Mouse (Mus musculus): ENCODE results near the gene Adgra1. TPM values are rescaled to one million over a fixed set of nuclear protein-coding genes. Genes with fewer than 3 reads are reported as not detected.
A peak's percentile ranks its signal among the peaks of the same experiment; 100 is the strongest.

Adgra1 gene
- total RNA-seq (2021) (1 to 10 TPM; 2.6 to 4.5 TPM), polyA plus RNA-seq (2012; rRNA removed) (3.4 and 4.5 TPM in 2 replicates)
- long read RNA-seq, full-length matches to known transcripts: 1 of 3 reads
- long read RNA-seq, partial matches to known transcripts: 1 of 3 reads
- long read RNA-seq, other reads (novel, unspliced or antisense): 1 of 3 reads

GRCm38 (mm10) chr7:139834036-139834435 is at the start of gene Adgra1:
Adgra1 (plus strand) TSS chr7:139834174.
- DNase-seq: peak; percentile 79

- peak; percentile 20 for DNase-seq
These were observed 46.6 kb upstream of the Adgra1 start for GRCm38 (mm10) chr7:139787382-139787781.

GRCm38 (mm10) chr7:139788927-139789326 is 45.0 kb upstream of the Adgra1 start:
- no peak for DNase-seq

GRCm38 (mm10) chr7:139789718-139790117 is 44.3 kb upstream of the Adgra1 start:
- DNase-seq: no peak

GRCm38 (mm10) chr7:139791601-139792000 is 42.4 kb upstream of the Adgra1 start:
- no peak for DNase-seq

- DNase-seq: no peak
These were observed 38.9 kb upstream of the Adgra1 start for GRCm38 (mm10) chr7:139795004-139795605.

- DNase-seq: no peak
These were observed 36.5 kb upstream of the Adgra1 start for GRCm38 (mm10) chr7:139797186-139798109.

GRCm38 (mm10) chr7:139806175-139806601 is 27.8 kb upstream of the Adgra1 start:
- DNase-seq: no peak

- no peak for DNase-seq
These were observed 23.9 kb upstream of the Adgra1 start for GRCm38 (mm10) chr7:139810036-139810435.

GRCm38 (mm10) chr7:139811706-139812105 is 22.3 kb upstream of the Adgra1 start:
- DNase-seq: no peak

- DNase-seq: no peak
These were observed 20.3 kb upstream of the Adgra1 start for GRCm38 (mm10) chr7:139813577-139814207.

- no peak for DNase-seq
These were observed 11.5 kb upstream of the Adgra1 start for GRCm38 (mm10) chr7:139822301-139823010.

GRCm38 (mm10) chr7:139827687-139828086 is 6.3 kb upstream of the Adgra1 start:
- no peak for DNase-seq

- peak; percentile 42 for DNase-seq
These were observed 442 bp upstream of the Adgra1 start for GRCm38 (mm10) chr7:139833532-139833931.

- no peak for DNase-seq
These were observed 1.5 kb downstream of the Adgra1 start for GRCm38 (mm10) chr7:139835140-139836131.

GRCm38 (mm10) chr7:139840443-139841168 is 6.6 kb downstream of the Adgra1 start:
- DNase-seq: no peak

- no peak for DNase-seq
These were observed 8.4 kb downstream of the Adgra1 start for GRCm38 (mm10) chr7:139842397-139842796.

- no peak for DNase-seq
These were observed 9.2 kb downstream of the Adgra1 start for GRCm38 (mm10) chr7:139843140-139843539.

GRCm38 (mm10) chr7:139843776-139844175 is 9.8 kb downstream of the Adgra1 start:
- DNase-seq: peak; percentile 48

GRCm38 (mm10) chr7:139845101-139845500 is 11.1 kb downstream of the Adgra1 start:
- no peak for DNase-seq
